In the genomic region with DNA sequence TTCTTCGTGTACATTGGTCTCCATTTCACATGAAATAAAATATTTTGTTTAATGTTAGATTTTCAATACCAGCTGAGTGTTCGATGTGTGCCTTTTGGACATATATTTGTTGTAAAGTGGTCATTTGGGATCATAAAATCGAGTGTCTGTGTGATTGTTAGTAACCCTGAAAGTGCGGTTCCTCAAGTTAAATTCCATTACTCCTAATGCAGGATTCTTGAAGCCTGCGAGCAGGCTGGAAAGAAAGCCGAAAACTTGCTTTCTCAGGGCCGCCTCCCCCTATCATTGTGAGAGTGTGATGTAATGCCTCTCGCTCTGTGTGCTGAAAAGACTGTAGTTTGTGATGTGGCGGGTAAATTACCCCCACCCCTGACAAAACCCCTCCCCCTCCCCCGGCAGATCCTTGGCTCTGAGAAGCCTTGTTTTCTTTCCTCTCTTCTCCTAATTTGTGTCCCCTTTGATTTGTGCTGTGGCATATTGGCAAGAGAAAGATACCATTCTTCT, we compare ENCODE assay signal across 8 mouse cellular contexts.
A peak's percentile ranks its signal among the peaks of the same experiment; 100 is the strongest.
DNase-seq lines count a peak whose midpoint lies in the region; ATAC-seq lines count a peak whose summit lies in the region.

No protein-coding gene starts in this region.

- no peaks in the 10 kb centered on the region for H3K36me3 ChIP-seq in kidney, embryonic 14.5 days (ENCODE audit: control insufficient read depth, insufficient read depth, low read length)
- H3K36me3 ChIP-seq in liver, embryonic 16.5 days (ENCODE audit: control insufficient read depth, insufficient read depth) = no peaks in the 10 kb centered on the region
- H3K36me3 ChIP-seq in neural tube, embryonic 15.5 days = no peaks in the 10 kb centered on the region

- peak overlapping the region; percentile 50 for H3K4me2 ChIP-seq in kidney, embryonic 14.5 days (replicated peaks; ENCODE audit: low read depth, low read length)
- H3K4me2 ChIP-seq in liver, embryonic 16.5 days (ENCODE audit: low read depth, low read length) = peak overlapping the region; percentile 83
- peak overlapping the region; percentile 80 for H3K4me2 ChIP-seq in neural tube, embryonic 15.5 days

- DNase-seq in urinary bladder, postnatal 14 days (ENCODE audit: low spot score) = peak; percentile 22
- DNase-seq in urinary bladder, adult 2 months (ENCODE audit: low spot score) = no peak
- DNase-seq in cerebellum, postnatal 10 days = peak; percentile 75 to 76
- peak; percentile 44 to 63 for DNase-seq in frontal cortex, postnatal 36 days (ENCODE audit: low spot score in 2 of 2)
- no peak for DNase-seq in Muller cell, postnatal 12 days (ENCODE audit: inconsistent ontology term)

- peaks cover 17% of the 10 kb centered on the region; the same call in 1 of the 2 replicates for H3K4me1 ChIP-seq in kidney, embryonic 14.5 days (ENCODE audit: control insufficient read depth, insufficient read depth, low read length)
- peaks cover 44% of the 10 kb centered on the region for H3K4me1 ChIP-seq in liver, embryonic 16.5 days (ENCODE audit: control insufficient read depth, low read depth, low read length)
- peaks cover 52% of the 10 kb centered on the region for H3K4me1 ChIP-seq in neural tube, embryonic 15.5 days

- H3K9me3 ChIP-seq in kidney, embryonic 14.5 days (ENCODE audit: control insufficient read depth, low read length) = no peaks in the 10 kb centered on the region
- no peaks in the 10 kb centered on the region for H3K9me3 ChIP-seq in liver, embryonic 16.5 days (replicated peaks; ENCODE audit: control insufficient read depth, low read length)
- H3K9me3 ChIP-seq in neural tube, embryonic 15.5 days (replicated peaks) = no peaks in the 10 kb centered on the region

- H3K27ac ChIP-seq in kidney, embryonic 14.5 days (ENCODE audit: low read depth, low read length) = peak overlapping the region; percentile 84
- peak overlapping the region; percentile 86 for H3K27ac ChIP-seq in liver, embryonic 16.5 days (ENCODE audit: low read length)
- peak overlapping the region; percentile 90 for H3K27ac ChIP-seq in neural tube, embryonic 15.5 days (replicated peaks)

- H3K4me3 ChIP-seq in kidney, embryonic 14.5 days (ENCODE audit: low read length) = peak overlapping the region; percentile 55
- H3K4me3 ChIP-seq in liver, embryonic 16.5 days (ENCODE audit: low read depth, low read length) = peak overlapping the region; percentile 72
- peak overlapping the region; percentile 55 for H3K4me3 ChIP-seq in neural tube, embryonic 15.5 days (replicated peaks)

- peak; percentile 52; the same call in 1 of the 2 replicates for ATAC-seq in kidney, embryonic 14.5 days (ENCODE audit: low FRiP score, low TSS enrichment)
- peak; percentile 58 for ATAC-seq in liver, embryonic 16.5 days (ENCODE audit: low read depth)
- ATAC-seq in neural tube, embryonic 15.5 days (ENCODE audit: low FRiP score) = peak; percentile 65

- H3K9ac ChIP-seq in kidney, embryonic 14.5 days (ENCODE audit: low read depth, low read length) = peak overlapping the region; percentile 67
- H3K9ac ChIP-seq in liver, embryonic 16.5 days (ENCODE audit: low read depth, low read length) = peak overlapping the region; percentile 78
- peak overlapping the region; percentile 67 for H3K9ac ChIP-seq in neural tube, embryonic 15.5 days (replicated peaks)

- H3K27me3 ChIP-seq in kidney, embryonic 14.5 days (ENCODE audit: control insufficient read depth, insufficient read depth, low read length) = no peaks in the 10 kb centered on the region
- H3K27me3 ChIP-seq in liver, embryonic 16.5 days (ENCODE audit: control insufficient read depth, insufficient read depth, low read depth, low read length) = no peaks in the 10 kb centered on the region
- H3K27me3 ChIP-seq in neural tube, embryonic 15.5 days (replicated peaks) = no peaks in the 10 kb centered on the region

- under 1% methylated on average over 10 of the region's 10 CpGs for WGBS in kidney, embryonic 14.5 days
- WGBS in liver, embryonic 16.5 days (ENCODE audit: insufficient replicate concordance) = under 1% methylated on average over 10 of the region's 10 CpGs
- under 1% methylated on average over 10 of the region's 10 CpGs for WGBS in neural tube, embryonic 15.5 days

Comparison
In these comparisons a context has a peak if more than half of its experiments do, and no peak if none do; other contexts are left out.
1. DNase-seq: peak in urinary bladder, postnatal 14 days (single experiment), cerebellum, postnatal 10 days (2 of 2) and frontal cortex, postnatal 36 days (2 of 2); none in urinary bladder, adult 2 months (single experiment) and Muller cell, postnatal 12 days (single experiment).
2. Peak in every context shown above with its lines, with median percentiles within 50 percentile points of each other: ATAC-seq, H3K27ac ChIP-seq, H3K4me2 ChIP-seq, H3K4me3 ChIP-seq and H3K9ac ChIP-seq.